ENCODE assay signal across 8 mouse cellular contexts in genomic region chrX:162871734-162872517, GRCm38 (mm10). TPM values are rescaled to one million over a fixed set of nuclear protein-coding genes. Genes with fewer than 3 reads are reported as not detected.
DNase-seq lines count a peak whose midpoint lies in the region; ATAC-seq and TF ChIP-seq lines count a peak whose summit lies in the region.

No protein-coding gene starts in this region.

- H3K9ac ChIP-seq in limb, embryonic 14.5 days (ENCODE audit: low read depth, low read length, severe bottlenecking): no peak overlapping the region

- peak; percentile 11 for DNase-seq in kidney, adult 2 months
- no peak for DNase-seq in kidney, postnatal 14 days
- peak; percentile 42 to 54 for DNase-seq in B cell, adult 2 months
- DNase-seq in G1E (ENCODE audit: low spot score): peak; percentile 4
- DNase-seq in embryo, embryonic 10 days (ENCODE audit: low spot score): peak; percentile 45
- peak; percentile 10 for DNase-seq in limb, embryonic 14.5 days (ENCODE audit: low spot score)
- DNase-seq in testis, postnatal 10 days (ENCODE audit: low spot score): peak; percentile 46
- no peak for DNase-seq in left cerebral cortex, adult 9 months (ENCODE audit: low spot score in 2 of 2)

- TF ChIP-seq CTCF in kidney, adult 2 months (conservative IDR thresholded peaks at IDR 0.05; ENCODE audit: insufficient read depth, insufficient read length, low read depth, low read length): peak; percentile 71
- TF ChIP-seq CTCF in G1E (IDR thresholded peaks at IDR 0.05; ENCODE audit: low read depth, low read length): peak; percentile 60

- no peak for ATAC-seq in G1E (ENCODE audit: extremely low read depth, insufficient number of reproducible peaks, low FRiP score, poor library complexity, severe bottlenecking)
- no peak for ATAC-seq in limb, embryonic 14.5 days (ENCODE audit: low FRiP score, low read depth)

- H3K9me3 ChIP-seq in G1E (replicated peaks): no peaks in the 10 kb centered on the region
- no peaks in the 10 kb centered on the region for H3K9me3 ChIP-seq in limb, embryonic 14.5 days (ENCODE audit: control insufficient read depth, low read length)

- 41% methylated on average over 4 of the region's 4 CpGs for WGBS in kidney, adult 2 months
- WGBS in limb, embryonic 14.5 days: 42% methylated on average over 4 of the region's 4 CpGs

- no peak for TF ChIP-seq POLR2A in kidney, adult 2 months (IDR thresholded peaks at IDR 0.05; ENCODE audit: low read depth, low read length)
- no peak for TF ChIP-seq POLR2A in limb, embryonic 14.5 days (IDR thresholded peaks at IDR 0.05; ENCODE audit: borderline replicate concordance, extremely low read depth, insufficient read depth, insufficient read length)

- no peak overlapping the region for H3K4me2 ChIP-seq in limb, embryonic 14.5 days (replicated peaks; ENCODE audit: low read depth, low read length, severe bottlenecking)

- no peak overlapping the region for H3K4me3 ChIP-seq in kidney, adult 2 months (ENCODE audit: insufficient read depth, low read depth, low read length)
- no peak overlapping the region for H3K4me3 ChIP-seq in G1E (ENCODE audit: low read depth, low read length)
- no peak overlapping the region for H3K4me3 ChIP-seq in limb, embryonic 14.5 days (replicated peaks; ENCODE audit: low read length)

- no peaks in the 10 kb centered on the region for H3K36me3 ChIP-seq in kidney, adult 2 months (ENCODE audit: control insufficient read depth, insufficient read depth, low read length)
- peaks cover 37% of the 10 kb centered on the region for H3K36me3 ChIP-seq in G1E (replicated peaks)
- H3K36me3 ChIP-seq in limb, embryonic 14.5 days (ENCODE audit: control insufficient read depth, insufficient read depth, low read length): peaks cover 25% of the 10 kb centered on the region

- no peak overlapping the region for H3K27ac ChIP-seq in kidney, adult 2 months (ENCODE audit: insufficient read depth, low read depth, low read length)
- H3K27ac ChIP-seq in limb, embryonic 14.5 days (replicated peaks; ENCODE audit: low read depth, low read length): no peak overlapping the region

- H3K4me1 ChIP-seq in kidney, adult 2 months (ENCODE audit: control insufficient read depth, insufficient read depth, low read length): no peaks in the 10 kb centered on the region
- no peaks in the 10 kb centered on the region for H3K4me1 ChIP-seq in G1E (ENCODE audit: insufficient read depth, low read depth, low read length)
- no peaks in the 10 kb centered on the region for H3K4me1 ChIP-seq in limb, embryonic 14.5 days (ENCODE audit: control insufficient read depth, insufficient read depth, low read length)

- H3K27me3 ChIP-seq in kidney, adult 2 months (replicated peaks; ENCODE audit: control insufficient read depth, insufficient read depth, low read length): no peaks in the 10 kb centered on the region
- no peaks in the 10 kb centered on the region for H3K27me3 ChIP-seq in G1E (ENCODE audit: insufficient read depth, low read length)
- no peaks in the 10 kb centered on the region for H3K27me3 ChIP-seq in limb, embryonic 14.5 days (ENCODE audit: control insufficient read depth, insufficient read depth, low read length)

RNA-seq across cellular contexts. Expression of gene Syap1, which starts 16.3 kb away (rescaled TPM):
- 14.1 and 16.4 TPM in 2 replicates for polyA plus RNA-seq in kidney, adult 2 months (2012; rRNA removed)
- total RNA-seq in G1E (2014; fragmentation: Nextera tagmentation) (30.6 and 34.4 TPM in 2 replicates), G1E (2017) (46.0 and 53.5 TPM in 2 replicates)
- polyA plus RNA-seq in G1E (2012): 5.9 and 6.7 TPM in 2 replicates
- polyA plus RNA-seq in limb, embryonic 14.5 days (2012; rRNA removed): 29.1 and 39.6 TPM in 2 replicates
- 49.8 and 52.6 TPM in 2 replicates for polyA plus RNA-seq in limb, embryonic 14.5 days (2014; fragmentation: Nextera tagmentation; extraction: Ambion mirVana)

RNA-seq across cellular contexts. Expression of gene Ctps2, which starts 29.1 kb away (rescaled TPM):
- 27.3 TPM in 2 replicates for polyA plus RNA-seq in kidney, adult 2 months (2012; rRNA removed)
- 40.4 and 45.3 TPM in 2 replicates for total RNA-seq in G1E (2014; fragmentation: Nextera tagmentation)
- total RNA-seq in G1E (2017): 50.2 and 50.7 TPM in 2 replicates
- polyA plus RNA-seq in G1E (2012): 1.1 and 1.3 TPM in 2 replicates
- 44.8 and 46.2 TPM in 2 replicates for polyA plus RNA-seq in limb, embryonic 14.5 days (2012; rRNA removed)
- 90.1 and 98.0 TPM in 2 replicates for polyA plus RNA-seq in limb, embryonic 14.5 days (2014; fragmentation: Nextera tagmentation; extraction: Ambion mirVana)

RNA-seq across cellular contexts. Expression of gene Txlng, which starts 42.7 kb away (rescaled TPM):
- polyA plus RNA-seq in kidney, adult 2 months (2012; rRNA removed): 2.6 and 4.5 TPM in 2 replicates
- 39.1 and 43.0 TPM in 2 replicates for total RNA-seq in G1E (2014; fragmentation: Nextera tagmentation)
- total RNA-seq in G1E (2017): 32.2 and 36.5 TPM in 2 replicates
- 5.5 and 8.2 TPM in 2 replicates for polyA plus RNA-seq in G1E (2012)
- 12.4 and 12.8 TPM in 2 replicates for polyA plus RNA-seq in limb, embryonic 14.5 days (2012; rRNA removed)
- 11.9 and 13.1 TPM in 2 replicates for polyA plus RNA-seq in limb, embryonic 14.5 days (2014; fragmentation: Nextera tagmentation; extraction: Ambion mirVana)

Comparison
In these comparisons a context has a peak if more than half of its experiments do, and no peak if none do; other contexts are left out.
1. DNase-seq: peak in kidney, adult 2 months (single experiment), B cell, adult 2 months (2 of 2), G1E (single experiment), embryo, embryonic 10 days (single experiment), limb, embryonic 14.5 days (single experiment) and testis, postnatal 10 days (single experiment); none in kidney, postnatal 14 days (single experiment) and left cerebral cortex, adult 9 months (0 of 2).
2. RNA of gene Ctps2, which starts 29.1 kb away (polyA plus RNA-seq): 44.8 to 98.0 TPM in limb, embryonic 14.5 days and 27.3 TPM in kidney, adult 2 months; 1.1 to 1.3 TPM in G1E; every median in the first group is over 10 times any median in the second.